Mouse (Mus musculus): ENCODE data around the gene Gpnmb.

DNA sequence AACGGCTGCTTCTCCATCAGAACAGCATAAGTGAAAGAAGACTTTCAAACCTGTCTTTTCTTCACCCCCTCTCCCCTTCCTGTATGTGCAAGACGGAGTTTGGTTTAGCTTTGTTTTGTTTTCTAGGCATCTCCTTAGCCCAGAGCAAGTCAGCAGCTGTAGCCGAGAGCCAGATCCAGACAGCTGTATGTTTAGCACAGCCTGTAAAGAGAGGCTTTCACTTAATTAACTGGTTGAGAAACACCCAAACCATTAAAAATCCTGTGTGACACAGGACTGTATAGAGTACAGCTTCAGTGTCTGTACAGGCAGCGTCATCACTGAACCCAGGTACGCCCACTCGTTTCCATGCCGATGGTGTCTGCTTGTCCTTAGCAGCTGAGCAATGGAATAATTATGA, 11.1 kb upstream of the Gpnmb start:
- TF ChIP-seq EP300 (IDR thresholded peaks at IDR 0.05; ENCODE audit: low read depth) (no peak), CTCF (IDR thresholded peaks at IDR 0.05; ENCODE audit: low read depth) (no peak)

Data from heart, postnatal 0 days (tissue).